Mouse (Mus musculus) testis, adult 2 months (tissue): ENCODE results near the gene 4930579F01Rik. TPM values are rescaled to one million over a fixed set of nuclear protein-coding genes. Genes with fewer than 3 reads are reported as not detected.

ENCODE experiments used
- H3K27ac ChIP-seq: fragments of 200-500 bp; 2 replicates; pipeline ENCODE4 v1.5.1; 2012; ENCODE audit warnings: low read depth, low read length; ENCODE audit not compliant: control insufficient read depth, insufficient read depth
- H3K27me3 ChIP-seq: fragments of 200-500 bp; 2 replicates; pipeline ENCODE4 v1.6.1; 2012; ENCODE audit warnings: mild to moderate bottlenecking, low read length, moderate library complexity; ENCODE audit not compliant: control insufficient read depth, insufficient read depth
- H3K36me3 ChIP-seq: fragments of 200-500 bp; 2 replicates; pipeline ENCODE4 v1.6.1; 2012; ENCODE audit warnings: mild to moderate bottlenecking, low read length; ENCODE audit not compliant: control insufficient read depth, insufficient read depth
- H3K4me1 ChIP-seq: fragments of 200-500 bp; 2 replicates; pipeline ENCODE4 v1.6.1; 2012; ENCODE audit warnings: low read length; ENCODE audit not compliant: control insufficient read depth, insufficient read depth
- H3K4me3 ChIP-seq: fragments of 200-500 bp; 2 replicates; pipeline ENCODE4 v1.5.1; 2012; ENCODE audit warnings: low read depth, mild to moderate bottlenecking, low read length, moderate library complexity, mixed read lengths; ENCODE audit not compliant: control insufficient read depth
- CTCF ChIP-seq: fragments of 200-500 bp; IDR thresholded peaks from 2 replicates; pipeline ENCODE4 v1.5.1; 2012; ENCODE audit warnings: low read depth, mild to moderate bottlenecking, inconsistent platforms, low read length, moderate library complexity; ENCODE audit not compliant: control insufficient read depth, insufficient read depth, insufficient replicate concordance
- POLR2A ChIP-seq: fragments of 200-500 bp; IDR thresholded peaks from 2 replicates; pipeline ENCODE4 v1.6.1; 2012; ENCODE audit warnings: low read depth, mild to moderate bottlenecking, inconsistent platforms, low read length, moderate library complexity; ENCODE audit not compliant: control insufficient read depth
- polyA plus RNA-seq: library from polyadenylated mRNA; depleted of rRNA; stranded (reverse); fragments of >200 nt; gene quantifications from 2 replicates; pipeline ENCODE4 v1.2.3, GENCODE M21; 2012

4930579F01Rik gene
- polyA plus RNA-seq, 1 experiment, result 96.6 TPM

- H3K27ac ChIP-seq, result no peak overlapping the region
- H3K36me3 ChIP-seq, result no peaks in the 10 kb centered on the region
- H3K27me3 ChIP-seq, result no peaks in the 10 kb centered on the region
- TF ChIP-seq CTCF (no peak), POLR2A (no peak)
- H3K4me3 ChIP-seq, result no peak overlapping the region
- H3K4me1 ChIP-seq, result no peaks in the 10 kb centered on the region
Measured at GRCm38 (mm10) chr3:138131168-138131567, 62.5 kb downstream of the 4930579F01Rik start.

GRCm38 (mm10) chr3:138130692-138131091, 62.9 kb downstream of the 4930579F01Rik start:
- no peaks in the 10 kb centered on the region for H3K36me3 ChIP-seq
- no peaks in the 10 kb centered on the region for H3K27me3 ChIP-seq
- TF ChIP-seq CTCF, result no peak
- TF ChIP-seq POLR2A, result no peak
- H3K4me3 ChIP-seq, result no peak overlapping the region
- H3K27ac ChIP-seq, result no peak overlapping the region
- no peaks in the 10 kb centered on the region for H3K4me1 ChIP-seq

- no peaks in the 10 kb centered on the region for H3K4me1 ChIP-seq
- no peak for TF ChIP-seq POLR2A
- no peak for TF ChIP-seq CTCF
- no peak overlapping the region for H3K4me3 ChIP-seq
- H3K27ac ChIP-seq, result no peak overlapping the region
- no peaks in the 10 kb centered on the region for H3K36me3 ChIP-seq
- no peaks in the 10 kb centered on the region for H3K27me3 ChIP-seq
Measured at GRCm38 (mm10) chr3:138129110-138129509, 64.5 kb downstream of the 4930579F01Rik start.

- Histone ChIP-seq H3K4me1 (no peaks in the 10 kb centered on the region), H3K4me3 (no peak overlapping the region), H3K27ac (no peak overlapping the region), H3K36me3 (no peaks in the 10 kb centered on the region; the same call in 1 of the 2 replicates), H3K27me3 (no peaks in the 10 kb centered on the region)
- TF ChIP-seq POLR2A (no peak), CTCF (no peak)
Measured at GRCm38 (mm10) chr3:138123842-138124241, 69.8 kb downstream of the 4930579F01Rik start.

- no peaks in the 10 kb centered on the region for H3K27me3 ChIP-seq
- H3K4me1 ChIP-seq, result no peaks in the 10 kb centered on the region
- no peak overlapping the region for H3K4me3 ChIP-seq
- no peaks in the 10 kb centered on the region; the same call in 1 of the 2 replicates for H3K36me3 ChIP-seq
- H3K27ac ChIP-seq, result no peak overlapping the region
- no peak for TF ChIP-seq POLR2A
- TF ChIP-seq CTCF, result no peak
Measured at GRCm38 (mm10) chr3:138121461-138121860, 72.2 kb downstream of the 4930579F01Rik start.

GRCm38 (mm10) chr3:138119444-138120105, 74.0 kb downstream of the 4930579F01Rik start:
- H3K4me1 ChIP-seq, result no peaks in the 10 kb centered on the region
- H3K27me3 ChIP-seq, result no peaks in the 10 kb centered on the region
- TF ChIP-seq POLR2A, result no peak
- no peak for TF ChIP-seq CTCF
- no peaks in the 10 kb centered on the region; the same call in 1 of the 2 replicates for H3K36me3 ChIP-seq
- no peak overlapping the region for H3K27ac ChIP-seq
- H3K4me3 ChIP-seq, result no peak overlapping the region

- Histone ChIP-seq H3K4me1 (0 out of 2 replicates have a peak, but pooled peaks cover 2% of the 10 kb centered on the region), H3K27ac (no peak overlapping the region), H3K36me3 (no peaks in the 10 kb centered on the region; the same call in 1 of the 2 replicates), H3K4me3 (no peak overlapping the region), H3K27me3 (no peaks in the 10 kb centered on the region)
- TF ChIP-seq POLR2A (no peak), CTCF (no peak)
Measured at GRCm38 (mm10) chr3:138118831-138119230, 74.8 kb downstream of the 4930579F01Rik start.
